15 mouse cellular contexts compared by ENCODE assay signal in genomic region chr1:191840774-191841565, GRCm38 (mm10). TPM values are rescaled to one million over a fixed set of nuclear protein-coding genes. Genes with fewer than 3 reads are reported as not detected.
DNase-seq lines count a peak whose midpoint lies in the region; ATAC-seq lines count a peak whose summit lies in the region.
"Had no signal": no experiment of that assay in that cellular context is flagged by ENCODE, and none has a peak within 500 bp of the region (broad histone marks: within the 10 kb centered on the region; RNA-seq: fewer than 3 reads in every experiment).

No protein-coding gene starts in this region.

- no peak overlapping the region for H3K27ac ChIP-seq in stomach, embryonic 16.5 days (ENCODE audit: low read length)
- H3K27ac ChIP-seq in midbrain, embryonic 15.5 days, result no peak overlapping the region
- H3K27ac ChIP-seq: embryonic facial prominence, embryonic 13.5 days; hindbrain, embryonic 12.5 days; midbrain, embryonic 12.5 days had no signal

- no peak overlapping the region for H3K4me2 ChIP-seq in stomach, embryonic 16.5 days (ENCODE audit: low read depth, low read length)
- no peak overlapping the region for H3K4me2 ChIP-seq in midbrain, embryonic 15.5 days
- H3K4me2 ChIP-seq: embryonic facial prominence, embryonic 13.5 days; hindbrain, embryonic 12.5 days; liver, embryonic 13.5 days; midbrain, embryonic 12.5 days had no signal

- H3K36me3 ChIP-seq in stomach, embryonic 16.5 days (ENCODE audit: control insufficient read depth, insufficient read depth, low read length), result no peaks in the 10 kb centered on the region
- H3K36me3 ChIP-seq in midbrain, embryonic 15.5 days (replicated peaks), result no peaks in the 10 kb centered on the region
- H3K36me3 ChIP-seq: embryonic facial prominence, embryonic 13.5 days; hindbrain, embryonic 12.5 days; liver, embryonic 13.5 days; midbrain, embryonic 12.5 days had no signal

- 82% methylated on average over 11 of the region's 11 CpGs for WGBS in stomach, embryonic 16.5 days
- 86% methylated on average over 11 of the region's 11 CpGs for WGBS in midbrain, embryonic 15.5 days

- no peaks in the 10 kb centered on the region for H3K9me3 ChIP-seq in stomach, embryonic 16.5 days (replicated peaks; ENCODE audit: control insufficient read depth, low read length)
- no peaks in the 10 kb centered on the region for H3K9me3 ChIP-seq in midbrain, embryonic 15.5 days
- H3K9me3 ChIP-seq: embryonic facial prominence, embryonic 13.5 days; hindbrain, embryonic 12.5 days; liver, embryonic 13.5 days; midbrain, embryonic 12.5 days had no signal

- no peaks in the 10 kb centered on the region for H3K27me3 ChIP-seq in stomach, embryonic 16.5 days (ENCODE audit: control insufficient read depth, insufficient read depth, low read length)
- H3K27me3 ChIP-seq in midbrain, embryonic 15.5 days (replicated peaks), result no peaks in the 10 kb centered on the region
- H3K27me3 ChIP-seq: embryonic facial prominence, embryonic 13.5 days; hindbrain, embryonic 12.5 days; midbrain, embryonic 12.5 days had no signal

- H3K4me3 ChIP-seq in stomach, embryonic 16.5 days (replicated peaks; ENCODE audit: low read length), result no peak overlapping the region
- no peak overlapping the region for H3K4me3 ChIP-seq in midbrain, embryonic 15.5 days
- H3K4me3 ChIP-seq: embryonic facial prominence, embryonic 13.5 days; hindbrain, embryonic 12.5 days; liver, embryonic 13.5 days; midbrain, embryonic 12.5 days had no signal

- no peak overlapping the region for H3K9ac ChIP-seq in stomach, embryonic 16.5 days (ENCODE audit: low read length)
- no peak overlapping the region for H3K9ac ChIP-seq in midbrain, embryonic 15.5 days
- H3K9ac ChIP-seq: embryonic facial prominence, embryonic 13.5 days; hindbrain, embryonic 12.5 days; midbrain, embryonic 12.5 days had no signal

- H3K4me1 ChIP-seq in stomach, embryonic 16.5 days (ENCODE audit: control insufficient read depth, insufficient read depth, low read length), result 0 out of 2 replicates have a peak, but pooled peaks cover 3% of the 10 kb centered on the region
- H3K4me1 ChIP-seq in midbrain, embryonic 15.5 days, result no peaks in the 10 kb centered on the region
- H3K4me1 ChIP-seq: embryonic facial prominence, embryonic 13.5 days had no signal

- peak; percentile 18; the same call in 1 of the 2 replicates for ATAC-seq in stomach, embryonic 16.5 days (ENCODE audit: insufficient read depth, low FRiP score)
- ATAC-seq in erythroid progenitor cell, adult 5-6 weeks (replicated peaks; ENCODE audit: low FRiP score, poor library complexity, severe bottlenecking), result no peak; the same call in 1 of the 2 replicates
- no peak for ATAC-seq in midbrain, embryonic 15.5 days (replicated peaks)

- peak; percentile 34 for DNase-seq in adrenal gland, adult 2 months
- DNase-seq in adrenal gland, adult 18-20 months (ENCODE audit: low spot score in 2 of 2), result no peak
- DNase-seq in lung, postnatal 10 days, result peak; percentile 40
- DNase-seq in lung, postnatal 25 days (ENCODE audit: low spot score), result no peak
- peak; percentile 73 for DNase-seq in kidney, postnatal 10 days
- DNase-seq: cerebellum, adult 8-10 months; heart, adult 11 months; liver, embryonic 13.5 days; thymus, adult 18-20 months had no signal

RNA-seq across cellular contexts. Expression of gene Nek2, which starts 19.7 kb away (rescaled TPM):
- 1 to 10 TPM; 1.7 to 2.2 TPM for total RNA-seq in adrenal gland, adult 2 months (2021)
- polyA plus RNA-seq in adrenal gland, adult 2 months (2012; rRNA removed), result 0.98 and 1.1 TPM in 2 replicates
- 1 to 10 TPM in 1 of 2 experiments, under 1 TPM in 1; 0.45 to 1.3 TPM for total RNA-seq in adrenal gland, adult 18-20 months (2021)
- 32.1 and 34.0 TPM in 2 replicates for polyA plus RNA-seq in stomach, embryonic 16.5 days (2015; fragmentation: Nextera tagmentation; extraction: Ambion mirVana)
- 98.4 and 116 TPM in 2 replicates for total RNA-seq in erythroid progenitor cell, adult 5-6 weeks (2015; ENCODE audit: low replicate concordance)
- total RNA-seq in erythroid progenitor cell, adult 5-6 weeks (2017; ENCODE audit: low replicate concordance), result 213 and 225 TPM in 2 replicates
- 6.8 and 7.1 TPM in 2 replicates for polyA plus RNA-seq in midbrain, embryonic 15.5 days (2015; fragmentation: Nextera tagmentation; extraction: Ambion mirVana)

Comparison
In these comparisons a context has a peak if more than half of its experiments do, and no peak if none do; other contexts are left out.
1. DNase-seq: peak in adrenal gland, adult 2 months (single experiment), lung, postnatal 10 days (single experiment) and kidney, postnatal 10 days (single experiment); none in adrenal gland, adult 18-20 months (0 of 2) and lung, postnatal 25 days (single experiment).
2. RNA of gene Nek2, which starts 19.7 kb away (total RNA-seq): 98.4 to 225 TPM in erythroid progenitor cell, adult 5-6 weeks; 1.7 to 2.2 TPM in adrenal gland, adult 2 months and 0.45 to 1.3 TPM in adrenal gland, adult 18-20 months; every median in the first group is over 10 times any median in the second.